Mouse (Mus musculus) CD4-positive, CD25-positive, alpha-beta regulatory T cell, adult 4 months (primary cell): ENCODE data around the gene Trem3. TPM values are rescaled to one million over a fixed set of nuclear protein-coding genes. Genes with fewer than 3 reads are reported as not detected.

Experiments
- ATAC-seq: one replicate; pipeline ENCODE4 v1.8.0; 2017
- polyA plus RNA-seq, 2 experiments: library from polyadenylated mRNA; unstranded; fragments of 100-300 nt; shearing (Covaris generic); gene quantifications; one replicate each; pipeline ENCODE4 v1.2.1; 2017

Trem3 gene
- polyA plus RNA-seq, result not detected

- no peak for ATAC-seq
These were observed at the start of gene Trem3 for GRCm38 (mm10) chr17:48247221-48247928. TSS of gene Trem3 (plus strand) at chr17:48247777.

- ATAC-seq, result no peak
These were observed 44.5 kb upstream of the Trem3 start for GRCm38 (mm10) chr17:48203086-48203485.

- ATAC-seq, result no peak
These were observed 35.0 kb upstream of the Trem3 start for GRCm38 (mm10) chr17:48212596-48212995.

- ATAC-seq, result no peak
These were observed 34.1 kb upstream of the Trem3 start for GRCm38 (mm10) chr17:48213511-48213910.

GRCm38 (mm10) chr17:48215429-48215828 lies 32.1 kb upstream of the Trem3 start:
- no peak for ATAC-seq

- ATAC-seq, result no peak
These were observed 16.9 kb upstream of the Trem3 start for GRCm38 (mm10) chr17:48230680-48231079.

GRCm38 (mm10) chr17:48232518-48232917 lies 15.1 kb upstream of the Trem3 start, which contains the start of gene Trem1:
TSS of gene Trem1 (plus strand) at chr17:48232768.
- no peak for ATAC-seq

GRCm38 (mm10) chr17:48233789-48234188 lies 13.8 kb upstream of the Trem3 start:
- no peak for ATAC-seq

- ATAC-seq, result no peak
These were observed 13.0 kb upstream of the Trem3 start for GRCm38 (mm10) chr17:48234550-48234949.

- ATAC-seq, result no peak
These were observed 11.7 kb upstream of the Trem3 start for GRCm38 (mm10) chr17:48235773-48236370.

GRCm38 (mm10) chr17:48237621-48238020 lies 10.0 kb upstream of the Trem3 start:
- no peak for ATAC-seq

GRCm38 (mm10) chr17:48249039-48249438 lies 1.5 kb downstream of the Trem3 start:
- no peak for ATAC-seq

GRCm38 (mm10) chr17:48249501-48249900 lies 1.9 kb downstream of the Trem3 start:
- no peak for ATAC-seq

GRCm38 (mm10) chr17:48250631-48251030 lies 3.1 kb downstream of the Trem3 start:
- no peak for ATAC-seq

- no peak for ATAC-seq
These were observed 9.0 kb downstream of the Trem3 start for GRCm38 (mm10) chr17:48256575-48256974.

- ATAC-seq, result no peak
These were observed 14.3 kb downstream of the Trem3 start for GRCm38 (mm10) chr17:48261868-48262267.

- no peak for ATAC-seq
These were observed 16.3 kb downstream of the Trem3 start, which contains the start of gene Treml4 for GRCm38 (mm10) chr17:48263741-48264362. TSS of gene Treml4 (plus strand) at chr17:48264295.

- ATAC-seq, result no peak
These were observed 17.1 kb downstream of the Trem3 start for GRCm38 (mm10) chr17:48264662-48265061.

- no peak for ATAC-seq
These were observed 18.6 kb downstream of the Trem3 start for GRCm38 (mm10) chr17:48266138-48266537.

- ATAC-seq, result no peak
These were observed 19.2 kb downstream of the Trem3 start for GRCm38 (mm10) chr17:48266610-48267304.

- no peak for ATAC-seq
These were observed 20.0 kb downstream of the Trem3 start for GRCm38 (mm10) chr17:48267591-48267990.

- no peak for ATAC-seq
These were observed 20.7 kb downstream of the Trem3 start for GRCm38 (mm10) chr17:48268276-48268675.

GRCm38 (mm10) chr17:48269833-48270232 lies 22.3 kb downstream of the Trem3 start:
- no peak for ATAC-seq
